Mouse (Mus musculus) G1E (cell line): Measurements from ENCODE around the gene Zfp740. TPM values are rescaled to one million over a fixed set of nuclear protein-coding genes. Genes with fewer than 3 reads are reported as not detected.
"Not testable (repeated sequence)": the region's sequence is repeated elsewhere in the genome, so short reads cannot be mapped to it uniquely, and the experiment has no call there.

Experiments
- ATAC-seq: 2 replicates; pipeline ENCODE4 v1.8.0; 2016; ENCODE audit warnings: mild to moderate bottlenecking; ENCODE audit not compliant: insufficient number of reproducible peaks, poor library complexity, low FRiP score, severe bottlenecking; ENCODE audit errors: extremely low read depth
- DNase-seq: peaks from one replicate; pipeline ENCODE4 v3.0.0; 2012; ENCODE audit warnings: low spot score
- H3K27me3 ChIP-seq: 2 replicates; pipeline ENCODE4 v1.6.1; 2012; ENCODE audit warnings: mild to moderate bottlenecking, low read length, inconsistent platforms; ENCODE audit not compliant: insufficient read depth
- H3K36me3 ChIP-seq: replicated peaks from 2 replicates; pipeline ENCODE3; 2012; ENCODE audit warnings: mild to moderate bottlenecking, inconsistent platforms
- H3K4me1 ChIP-seq: 2 replicates; pipeline ENCODE4 v1.6.1; 2012; ENCODE audit warnings: low read depth, low read length, inconsistent platforms, mixed read lengths; ENCODE audit not compliant: insufficient read depth
- H3K4me3 ChIP-seq: 2 replicates; pipeline ENCODE4 v1.5.1; 2012; ENCODE audit warnings: low read depth, mild to moderate bottlenecking, inconsistent platforms, low read length, moderate library complexity, mixed read lengths
- H3K9me3 ChIP-seq: replicated peaks from 2 replicates; pipeline ENCODE4 v1.6.1; 2012; ENCODE audit warnings: inconsistent platforms
- CTCF ChIP-seq: IDR thresholded peaks from 2 replicates; pipeline ENCODE4 v1.5.1; 2012; ENCODE audit warnings: low read depth, low read length, inconsistent platforms, mixed read lengths
- GATA1 ChIP-seq: IDR thresholded peaks from 2 replicates; pipeline ENCODE4 v1.6.1; 2012; ENCODE audit warnings: borderline replicate concordance, low read length, inconsistent platforms, mixed read lengths
- GATA2 ChIP-seq: IDR thresholded peaks from 2 replicates; pipeline ENCODE4 v1.6.1; 2012; ENCODE audit warnings: low read depth, low read length, inconsistent platforms, borderline replicate concordance
- POLR2AphosphoS5 ChIP-seq: IDR thresholded peaks from 2 replicates; pipeline ENCODE4 v1.6.1; 2012; ENCODE audit warnings: low read depth, low read length, inconsistent platforms; ENCODE audit not compliant: insufficient replicate concordance
- TAL1 ChIP-seq: conservative IDR thresholded peaks from 2 replicates; pipeline ENCODE4 v1.6.1; 2012; ENCODE audit warnings: low read depth, low read length, inconsistent platforms, mixed read lengths
- polyA plus RNA-seq: library from polyadenylated mRNA; stranded (reverse); fragments of >175 nt; gene quantifications from 2 replicates; pipeline ENCODE4 v1.2.3, GENCODE M21; 2012
- total RNA-seq, 2 experiments: library from RNA; stranded (forward) in 1 of 2; stranded (reverse) in 1 of 2; fragments of 200-1000 nt in 1 of 2; fragments of >200 nt in 1 of 2; fragmentation: Nextera tagmentation in 1 of 2; gene quantifications; 2 replicates each; pipeline ENCODE4 v1.2.3; 2014 to 2017

The Zfp740 gene
- 42.5 and 64.5 TPM in 2 replicates for total RNA-seq (2014; fragmentation: Nextera tagmentation)
- total RNA-seq (2017): 34.8 and 35.3 TPM in 2 replicates
- 12.9 and 18.2 TPM in 2 replicates for polyA plus RNA-seq

- peaks cover 50% of the 10 kb centered on the region for H3K36me3 ChIP-seq
- H3K27me3 ChIP-seq: no peaks in the 10 kb centered on the region
- peaks cover 47% of the 10 kb centered on the region for H3K4me1 ChIP-seq
- peak within 1 kb of the TSS; percentile 86 for H3K4me3 ChIP-seq
- H3K9me3 ChIP-seq: no peaks in the 10 kb centered on the region
- DNase-seq (peak; percentile 98), ATAC-seq (peak; percentile 83)
- TF ChIP-seq GATA1: no peak
- TF ChIP-seq GATA2: no peak
- TF ChIP-seq CTCF: no peak
- no peak for TF ChIP-seq TAL1
- no peak for TF ChIP-seq POLR2AphosphoS5
Measured at GRCm38 (mm10) chr15:102202971-102203834, at the start of gene Zfp740. Gene Zfp740 (plus strand): TSS chr15:102203249.

GRCm38 (mm10) chr15:102155006-102155405 is 48.0 kb upstream of the Zfp740 start:
- H3K27me3 ChIP-seq, DNase-seq, H3K4me3 ChIP-seq, ATAC-seq, H3K9me3 ChIP-seq: not testable (repeated sequence)
- Histone ChIP-seq H3K36me3 (peaks cover 56% of the 10 kb centered on the region), H3K4me1 (peaks cover 22% of the 10 kb centered on the region)

- TF ChIP-seq GATA1 (no peak), TAL1 (no peak), CTCF (no peak), GATA2 (no peak), POLR2AphosphoS5 (no peak)
Measured at GRCm38 (mm10) chr15:102156836-102157235, 46.2 kb upstream of the Zfp740 start.

GRCm38 (mm10) chr15:102160415-102161060 is 42.5 kb upstream of the Zfp740 start:
- H3K36me3 ChIP-seq: peaks cover 61% of the 10 kb centered on the region
- no peak for DNase-seq
- no peaks in the 10 kb centered on the region for H3K9me3 ChIP-seq
- no peak for TF ChIP-seq TAL1
- TF ChIP-seq CTCF: no peak
- TF ChIP-seq GATA2: no peak
- TF ChIP-seq POLR2AphosphoS5: no peak
- TF ChIP-seq GATA1: no peak
- H3K4me3 ChIP-seq: no peak overlapping the region
- peaks cover 8% of the 10 kb centered on the region; the same call in 1 of the 2 replicates for H3K27me3 ChIP-seq
- H3K4me1 ChIP-seq: peaks cover 8% of the 10 kb centered on the region
- ATAC-seq: no peak

More at GRCm38 (mm10) chr15:102156836-102157235, 46.2 kb upstream of the Zfp740 start:
- peaks cover 8% of the 10 kb centered on the region; the same call in 1 of the 2 replicates for H3K27me3 ChIP-seq
- no peaks in the 10 kb centered on the region for H3K9me3 ChIP-seq
- H3K36me3 ChIP-seq: peaks cover 73% of the 10 kb centered on the region
- no peak overlapping the region for H3K4me3 ChIP-seq
- peaks cover 7% of the 10 kb centered on the region for H3K4me1 ChIP-seq
- no peak for DNase-seq
- ATAC-seq: no peak

- TF ChIP-seq CTCF (no peak), GATA2 (no peak)
- Histone ChIP-seq H3K36me3 (peaks cover 29% of the 10 kb centered on the region), H3K9me3 (no peaks in the 10 kb centered on the region), H3K27me3 (peaks cover 20% of the 10 kb centered on the region), H3K4me1 (peaks cover 6% of the 10 kb centered on the region), H3K4me3 (no peak overlapping the region)
- ATAC-seq: no peak
- no peak for DNase-seq
Measured at GRCm38 (mm10) chr15:102163900-102164693, 39.0 kb upstream of the Zfp740 start.

GRCm38 (mm10) chr15:102165468-102166100 is 37.5 kb upstream of the Zfp740 start:
- DNase-seq (no peak), ATAC-seq (no peak)
- TF ChIP-seq TAL1: no peak
- TF ChIP-seq CTCF: no peak
- no peak for TF ChIP-seq GATA2
- TF ChIP-seq GATA1: no peak
- TF ChIP-seq POLR2AphosphoS5: no peak
- Histone ChIP-seq H3K36me3 (peaks cover 23% of the 10 kb centered on the region), H3K9me3 (no peaks in the 10 kb centered on the region), H3K4me1 (peaks cover 7% of the 10 kb centered on the region), H3K27me3 (peaks cover 22% of the 10 kb centered on the region), H3K4me3 (no peak overlapping the region)
